Mouse (Mus musculus) urinary bladder, postnatal 10 days (tissue): Measurements from ENCODE around the gene Adgrg1.

Experiments
- DNase-seq: peaks from one replicate; pipeline ENCODE4 v3.0.0; 2022; ENCODE audit warnings: low spot score

Adgrg1 gene

DNA sequence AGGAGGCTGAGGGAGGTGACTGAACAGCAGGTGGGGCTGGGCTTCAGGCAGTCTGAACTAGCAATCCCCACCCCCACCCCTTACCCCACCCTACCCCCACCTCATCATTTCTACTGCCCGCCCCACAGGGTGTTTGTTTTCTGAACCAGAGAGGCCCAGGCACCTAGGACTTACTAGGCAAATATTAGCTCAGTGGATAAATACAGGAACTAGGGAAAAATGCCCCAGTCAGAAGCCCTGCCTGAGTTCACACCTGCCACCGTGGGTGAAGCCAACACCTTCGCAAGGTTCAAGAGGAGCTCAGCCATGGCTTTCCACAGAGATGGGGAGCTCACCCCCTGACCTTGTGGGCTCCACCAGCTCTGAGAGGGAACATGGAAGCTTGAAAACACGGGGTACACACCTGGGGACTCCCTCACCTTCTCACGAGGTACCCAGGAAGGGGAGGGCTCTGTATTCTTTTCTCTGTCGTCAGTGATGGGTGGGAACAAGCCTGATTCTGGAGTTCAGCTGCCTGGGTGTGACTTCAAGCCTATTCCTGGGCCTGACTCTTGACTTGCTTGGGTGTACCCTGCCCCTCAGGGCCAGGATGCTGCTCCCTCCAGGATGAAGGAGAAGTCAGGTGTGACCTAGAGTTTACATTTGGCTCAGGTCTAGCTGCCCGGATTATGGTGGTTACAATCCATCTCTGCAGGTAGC lies at the start of gene Adgrg1:
TSS of gene Adgrg1 (plus strand) at position 285 of the 699 bp plus-strand sequence.
- no peak for DNase-seq

DNA sequence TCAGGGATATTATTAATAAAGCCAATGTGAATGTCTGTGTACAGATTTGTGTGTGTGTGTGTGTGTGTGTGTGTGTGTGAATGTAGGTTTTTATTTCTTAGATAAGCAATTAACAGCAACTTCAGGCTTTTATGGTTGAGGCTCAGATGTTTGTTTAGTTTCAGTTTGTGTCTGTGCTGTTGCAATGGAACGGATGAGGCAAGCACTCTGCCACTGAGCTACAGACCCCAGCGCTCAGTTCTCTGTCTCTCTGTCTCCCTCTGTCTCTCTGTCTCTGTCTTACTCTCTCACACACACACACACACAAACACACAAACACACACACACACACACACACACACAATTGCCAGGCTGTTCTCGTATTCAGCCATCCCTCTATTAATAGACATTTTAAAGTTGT lies 46.3 kb upstream of the Adgrg1 start:
- no peak for DNase-seq

DNA sequence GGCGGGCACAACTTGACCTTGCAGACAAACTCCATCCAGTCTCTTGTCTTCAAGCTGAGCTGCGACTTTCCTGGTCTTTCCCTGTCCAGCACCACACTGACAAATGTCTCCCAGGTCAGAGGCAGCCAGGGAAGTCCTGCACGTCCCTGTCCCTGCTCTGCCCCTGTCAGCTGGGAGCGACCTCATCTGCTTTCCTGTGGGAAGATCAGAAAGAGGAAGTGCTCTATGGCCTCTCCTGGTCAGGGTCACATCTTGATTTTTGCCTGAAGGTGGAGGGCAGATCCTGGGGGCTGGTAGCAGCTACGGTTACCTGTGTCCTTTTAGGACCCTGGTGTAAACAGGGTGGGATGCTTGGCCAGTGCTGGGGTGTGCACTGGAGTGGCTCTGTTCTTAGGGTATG lies 40.6 kb upstream of the Adgrg1 start:
- DNase-seq = no peak

DNA sequence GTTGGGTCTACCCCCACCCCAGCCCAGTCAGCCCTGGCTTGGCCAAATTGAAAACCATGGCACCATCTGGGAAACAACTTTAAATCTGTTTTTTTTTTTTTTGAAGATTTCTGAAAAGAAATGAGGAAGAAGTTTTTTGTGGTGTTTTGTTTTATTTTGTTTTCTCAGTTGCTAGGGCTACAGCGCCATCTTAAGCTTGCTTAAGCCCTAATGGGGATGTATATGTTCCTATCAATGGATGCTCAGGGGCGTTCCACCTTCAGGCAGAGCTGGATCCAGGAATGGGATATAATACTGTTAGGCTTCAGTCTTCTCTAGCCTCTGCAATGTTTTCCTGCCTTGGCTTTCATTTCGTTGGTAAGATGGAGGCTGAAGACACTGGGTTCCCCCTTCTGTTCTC lies 39.4 kb upstream of the Adgrg1 start:
- no peak for DNase-seq

DNA sequence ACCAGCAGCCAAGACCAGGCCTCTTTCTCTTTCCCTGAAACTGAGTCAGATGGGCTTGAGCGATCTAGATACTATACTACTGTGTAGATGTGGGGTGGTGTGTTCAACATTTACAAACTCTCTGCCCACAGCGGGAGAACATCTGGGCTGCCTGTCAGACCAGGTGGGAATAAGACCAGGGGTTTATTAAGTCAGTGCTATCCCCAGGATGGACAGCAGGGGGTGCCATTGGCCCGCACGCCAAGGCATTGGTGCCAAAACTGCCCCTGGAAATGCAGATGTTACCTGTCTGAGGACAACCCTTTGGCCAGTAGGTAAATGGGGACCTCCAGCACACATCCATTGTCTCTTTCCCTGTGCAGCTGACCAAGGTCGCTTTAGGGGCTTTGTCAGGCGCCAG lies 32.0 kb upstream of the Adgrg1 start:
- no peak for DNase-seq

DNA sequence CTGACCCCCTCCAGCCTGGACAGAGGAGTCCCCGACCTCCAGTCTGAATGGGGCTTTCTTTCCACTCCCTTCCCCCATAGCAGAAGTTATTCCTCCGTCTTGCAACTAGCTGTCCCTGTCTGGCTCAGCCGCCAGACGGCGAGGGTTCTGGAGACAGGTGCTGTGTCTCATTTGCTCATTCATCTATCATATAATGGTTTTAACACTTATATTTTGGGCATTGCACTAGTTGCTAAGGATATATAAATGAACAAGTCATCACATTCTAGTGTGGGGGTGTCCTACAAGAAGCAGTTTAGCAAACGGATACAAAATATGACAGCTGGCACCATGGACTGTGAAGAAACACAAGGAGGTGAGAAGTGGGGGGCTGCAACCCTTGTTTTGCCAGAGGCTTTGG lies 29.4 kb upstream of the Adgrg1 start:
- no peak for DNase-seq

DNA sequence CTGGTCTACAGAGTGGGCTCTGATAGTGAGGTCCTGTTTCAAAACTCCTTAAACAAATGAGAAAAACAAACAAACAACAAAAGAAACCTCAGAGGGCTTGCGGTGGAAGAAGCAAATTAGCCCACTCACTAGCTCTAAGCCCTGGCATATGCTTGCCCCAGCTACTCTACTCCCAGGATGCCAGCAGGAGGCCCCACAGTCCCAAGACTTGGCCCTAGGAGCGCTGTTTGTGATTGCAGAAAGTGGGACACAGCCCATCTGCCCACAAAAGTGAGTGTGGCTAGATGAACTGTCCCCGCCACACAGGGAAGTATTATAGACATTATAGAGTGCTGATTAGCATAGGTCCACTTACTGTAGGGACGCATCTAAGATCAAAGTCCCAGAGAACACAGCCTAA lies 26.1 kb upstream of the Adgrg1 start:
- no peak for DNase-seq

DNA sequence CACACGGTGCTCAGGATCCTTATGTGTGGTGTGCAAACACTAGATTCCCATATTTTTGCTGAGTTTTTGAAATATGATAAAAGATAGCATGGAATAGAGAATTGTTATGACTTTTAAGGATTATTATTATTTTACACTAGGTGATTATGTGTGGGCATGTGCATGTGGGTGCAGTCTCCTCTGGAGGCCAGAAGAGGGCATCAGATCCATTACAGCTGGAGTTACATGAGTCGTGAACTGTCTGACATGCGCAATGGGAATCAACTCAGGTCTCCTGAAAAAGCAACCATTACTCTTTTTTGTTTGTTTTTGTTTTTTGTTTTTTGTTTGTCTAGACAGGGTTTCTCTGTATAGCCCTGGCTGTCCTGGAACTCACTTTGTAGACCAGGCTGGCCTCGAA lies 25.5 kb upstream of the Adgrg1 start:
- no peak for DNase-seq

DNA sequence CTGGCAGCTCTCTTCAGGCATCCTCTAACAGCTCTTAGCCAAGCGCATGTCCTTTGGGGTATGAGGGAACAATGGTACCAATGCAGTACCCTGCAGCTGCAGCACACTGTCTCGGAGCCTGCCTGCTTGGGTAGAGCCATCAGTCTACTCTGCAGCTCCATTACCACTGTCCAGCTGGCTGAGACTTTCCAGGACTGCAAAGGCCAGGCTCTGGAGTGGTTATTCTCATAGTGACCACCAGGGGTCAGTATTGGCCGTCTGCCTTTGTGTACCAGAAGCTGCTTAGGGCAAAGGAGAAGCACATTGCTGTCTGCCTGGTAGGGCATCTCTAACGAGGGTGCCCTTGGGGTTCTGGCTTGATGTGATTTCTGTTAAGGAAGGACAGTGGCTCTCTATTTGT lies 24.5 kb upstream of the Adgrg1 start:
- no peak for DNase-seq

DNA sequence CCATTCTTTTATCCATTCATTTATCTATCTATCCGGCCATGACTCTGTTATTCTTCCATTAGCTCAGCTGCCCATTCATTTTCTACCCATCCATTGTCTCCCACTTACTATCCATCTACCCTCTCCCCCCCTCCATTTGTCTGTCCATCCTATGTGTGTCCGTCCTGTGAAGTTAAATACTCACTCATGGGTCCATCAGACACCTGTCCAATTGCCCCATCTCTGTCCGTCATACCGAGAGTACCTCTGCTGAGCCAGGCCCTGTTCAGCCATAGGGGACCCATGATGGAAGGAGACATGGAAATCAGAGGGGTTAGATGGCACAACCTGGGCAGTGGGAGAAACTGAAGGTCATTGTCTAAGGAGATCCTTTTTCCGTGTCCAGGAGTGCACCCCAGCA lies 24.1 kb upstream of the Adgrg1 start:
- DNase-seq = no peak

DNA sequence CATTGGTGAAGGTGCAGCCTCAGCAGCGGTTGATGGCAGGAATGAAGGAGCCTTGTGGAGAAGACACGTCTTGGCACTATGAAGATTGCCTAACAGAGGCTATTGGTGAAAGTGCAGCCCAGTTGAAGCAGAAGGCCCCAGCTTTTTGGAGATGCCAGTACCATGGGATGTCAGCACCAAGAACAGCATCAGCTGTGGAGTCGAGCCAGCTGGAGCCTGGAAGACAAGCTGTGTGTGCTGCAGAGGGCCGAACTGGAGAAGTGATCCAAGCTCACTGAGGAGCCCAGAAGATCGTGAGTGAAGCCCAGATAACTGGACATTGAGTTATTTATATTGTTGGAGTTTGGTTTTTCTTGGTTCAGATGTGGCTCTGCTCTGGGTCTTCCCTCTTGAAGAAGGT lies 22.5 kb upstream of the Adgrg1 start:
- DNase-seq = no peak

DNA sequence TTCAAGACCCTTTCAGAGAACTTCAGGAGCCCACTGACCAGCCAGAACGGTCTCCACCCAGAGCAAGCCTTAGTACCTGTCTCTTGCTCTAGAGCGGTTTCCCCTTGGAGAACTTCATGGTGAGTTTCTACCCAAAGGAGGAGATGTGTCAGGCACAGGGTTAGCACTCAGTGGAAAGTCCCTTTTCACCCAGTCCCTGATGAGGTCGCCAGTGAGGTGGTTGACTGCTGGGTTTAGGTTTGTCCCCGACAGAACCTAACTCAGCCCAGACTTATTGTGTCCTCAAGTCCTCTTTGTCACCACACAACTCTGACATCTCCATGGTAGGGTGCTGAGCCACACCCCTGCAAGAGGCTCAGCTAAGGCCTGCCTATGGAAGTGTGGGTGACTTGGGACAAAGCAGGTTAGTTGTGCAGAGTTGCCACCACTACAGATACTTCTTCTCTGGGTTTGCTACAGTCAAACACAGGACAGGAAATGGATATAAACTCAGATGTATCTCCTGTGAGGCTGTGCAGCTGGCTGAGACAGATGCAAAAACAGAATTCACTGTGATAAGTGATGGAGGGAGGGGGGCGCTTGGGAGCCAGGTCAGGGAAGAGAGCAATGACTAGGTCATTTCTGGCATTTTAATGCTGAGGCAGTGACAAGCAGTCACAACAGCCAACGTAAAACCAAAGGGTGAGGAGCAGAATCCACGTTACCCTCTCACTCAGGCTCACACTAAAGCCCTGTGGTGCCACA lies 20.8 kb upstream of the Adgrg1 start:
- no peak for DNase-seq

DNA sequence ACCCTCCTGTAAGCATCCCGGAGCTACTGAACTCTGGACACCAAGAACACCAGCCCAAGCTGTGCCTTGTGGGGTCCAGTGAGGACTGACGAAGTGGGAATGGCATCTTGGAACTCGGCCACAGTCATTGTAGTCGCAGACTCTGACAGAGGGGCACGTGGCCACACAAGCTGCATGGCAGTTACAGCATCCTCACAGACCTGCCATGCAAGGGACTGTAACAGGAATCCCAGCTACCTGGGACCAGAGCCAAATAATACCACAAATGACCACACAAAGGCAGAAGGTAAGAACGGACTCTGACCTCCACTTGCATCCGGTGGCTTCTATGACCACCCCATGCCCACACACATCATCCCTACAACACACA lies 20.2 kb upstream of the Adgrg1 start:
- DNase-seq = no peak

DNA sequence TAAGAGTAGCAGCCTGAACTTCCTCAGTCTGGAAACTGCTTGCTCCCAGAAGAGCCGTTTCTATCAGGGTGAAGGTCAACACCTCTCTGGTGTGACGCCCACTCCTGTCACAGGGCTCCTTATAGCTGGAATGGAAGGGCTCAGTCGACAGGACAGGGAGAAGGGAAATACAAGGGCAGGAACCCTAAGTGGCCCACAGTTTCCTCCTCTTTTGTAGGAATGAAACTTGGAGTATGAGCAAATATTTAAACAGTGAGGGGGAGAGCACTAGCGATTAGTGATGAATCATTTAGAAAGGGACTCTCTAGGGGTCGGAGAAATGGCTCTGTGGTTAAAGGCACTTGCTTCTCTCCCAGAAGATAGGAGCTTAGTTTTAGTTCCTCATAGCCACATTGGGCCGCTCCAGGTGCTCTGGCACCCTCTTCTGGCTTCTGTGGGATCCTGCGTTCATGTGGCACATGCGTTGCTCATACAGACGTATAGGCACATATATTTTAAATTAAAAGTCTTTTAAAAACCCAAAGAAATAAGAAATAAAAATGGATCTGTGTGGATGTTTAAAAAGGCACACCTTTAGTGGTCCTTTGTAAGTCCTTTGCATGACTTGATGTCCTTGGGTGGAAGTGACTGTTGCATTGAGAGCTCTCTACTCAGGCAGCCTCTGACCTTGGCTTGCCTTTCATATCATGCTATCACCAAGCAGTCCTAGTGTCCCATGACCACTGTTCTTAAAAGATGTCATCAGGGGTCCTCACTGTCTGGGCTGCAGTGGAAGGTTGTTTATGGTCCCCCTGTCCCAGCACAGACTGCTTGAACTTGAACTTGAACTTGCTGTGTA lies 19.4 kb upstream of the Adgrg1 start:
- DNase-seq = no peak

DNA sequence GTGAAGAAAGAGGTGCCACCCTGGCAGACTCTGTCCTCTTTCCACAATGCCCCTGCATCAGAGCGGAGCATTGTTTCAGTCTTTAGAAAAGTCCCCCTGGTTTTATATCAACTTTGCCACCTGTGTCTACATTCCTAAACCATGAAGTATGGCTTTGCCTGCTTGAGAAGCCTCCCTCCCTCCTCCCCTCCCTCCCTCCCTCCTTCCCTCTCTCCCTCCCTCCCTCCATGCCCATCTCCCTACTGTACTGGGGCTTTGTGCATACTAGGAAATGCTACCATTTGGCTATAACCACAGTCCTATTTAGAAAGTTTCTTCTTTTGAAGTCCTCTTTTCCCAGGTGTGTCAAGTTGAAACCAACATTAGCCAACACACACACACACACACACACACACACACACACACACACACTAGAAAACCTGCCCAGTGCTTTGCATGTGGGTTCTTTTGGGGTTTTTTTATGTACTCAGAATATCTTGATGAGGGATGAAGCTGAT lies 18.4 kb upstream of the Adgrg1 start:
- no peak for DNase-seq

DNA sequence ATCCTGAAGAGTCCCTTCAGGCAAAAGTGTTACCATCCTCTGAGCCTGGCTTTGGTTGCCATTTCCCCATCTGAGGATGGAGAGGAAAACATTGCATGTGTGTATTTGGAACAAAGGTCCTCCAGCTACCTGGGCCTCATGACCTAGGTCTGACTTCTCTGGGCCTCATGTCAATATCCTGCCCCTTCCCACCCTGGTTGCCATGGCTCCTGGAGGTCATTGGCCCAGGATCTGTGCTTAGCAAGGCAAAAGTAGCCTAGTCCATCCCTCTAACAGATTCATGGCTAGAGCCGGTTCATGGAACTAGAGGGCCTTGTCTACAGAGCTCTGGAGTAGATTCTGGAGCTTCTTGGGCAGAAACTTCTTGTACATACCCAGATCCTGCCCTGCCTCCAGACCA lies 12.3 kb upstream of the Adgrg1 start:
- no peak for DNase-seq

DNA sequence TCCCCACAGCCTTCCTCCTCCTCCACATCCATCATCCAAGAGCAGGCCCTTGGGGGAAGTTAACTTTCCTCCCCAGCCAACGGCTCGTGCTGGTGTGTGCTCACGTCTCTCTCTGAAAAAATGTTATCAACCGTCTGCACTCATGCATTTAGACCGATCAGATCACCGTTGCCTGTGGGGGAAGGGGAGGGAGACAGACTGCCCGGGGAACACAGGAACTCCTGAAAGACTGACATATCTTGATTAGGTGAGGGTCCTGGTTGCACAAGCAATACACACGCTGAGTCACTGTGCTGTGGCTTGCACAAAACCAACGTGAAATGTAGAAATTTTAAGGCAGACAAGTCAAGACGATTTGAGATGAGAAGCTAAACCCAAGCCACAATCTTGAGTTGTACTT lies 9.7 kb upstream of the Adgrg1 start:
- DNase-seq = no peak

DNA sequence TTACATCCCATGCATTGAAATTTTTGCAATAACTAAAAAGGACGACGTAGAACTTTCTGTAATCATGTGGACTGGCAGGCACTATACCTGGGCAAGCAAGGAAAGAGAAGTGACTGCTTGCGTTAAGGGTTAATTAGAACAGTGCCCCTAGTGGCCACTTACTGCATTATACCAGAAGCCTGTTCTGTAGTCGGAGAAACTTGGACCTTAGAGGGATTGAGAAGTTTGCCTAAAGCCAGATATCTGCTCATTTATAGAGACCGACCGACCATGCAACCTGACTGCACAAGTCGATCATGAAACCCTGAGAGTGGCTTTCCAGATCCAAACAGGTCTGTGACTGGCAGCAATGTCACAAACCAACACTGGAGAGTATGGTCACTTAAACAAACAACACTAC lies 8.0 kb upstream of the Adgrg1 start:
- DNase-seq = no peak

DNA sequence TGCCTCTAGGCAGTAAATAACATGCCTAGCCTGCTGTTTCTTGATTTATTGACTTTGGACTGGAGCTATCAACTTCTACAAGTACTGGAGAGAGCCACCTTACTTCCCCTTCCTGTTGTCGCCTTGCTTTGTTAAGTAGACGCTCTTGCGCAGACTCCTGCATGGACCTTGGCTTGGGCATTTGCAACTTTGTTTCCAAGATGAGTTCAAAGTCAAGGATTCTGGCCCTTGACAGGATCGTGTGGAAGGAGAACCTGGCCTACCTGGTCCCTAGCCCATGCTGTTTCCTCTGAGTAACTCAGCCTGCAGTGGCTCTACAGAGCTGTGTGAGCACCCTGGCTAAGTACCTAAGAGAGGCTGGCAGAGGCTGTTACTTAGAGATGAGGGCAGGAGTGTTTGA lies 7.5 kb upstream of the Adgrg1 start:
- DNase-seq = no peak

DNA sequence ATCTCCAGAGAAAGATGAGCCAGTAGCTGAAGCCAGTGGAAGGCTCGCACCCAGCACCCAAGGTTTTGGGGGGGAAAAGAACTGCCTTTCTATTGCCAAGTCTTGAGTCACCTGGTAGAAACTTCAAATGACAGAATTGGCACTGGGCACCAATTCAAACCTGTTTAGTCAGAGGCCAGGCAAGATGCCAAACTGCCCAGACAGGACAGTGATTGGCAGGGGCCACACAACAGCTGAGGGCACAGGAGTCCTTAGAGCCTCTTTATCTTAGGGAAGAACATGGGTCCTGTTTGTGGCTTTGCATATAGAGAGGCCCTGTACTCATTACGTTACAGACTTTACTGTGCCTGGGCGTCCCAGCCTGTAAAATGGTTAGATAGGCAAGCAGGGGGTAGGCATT lies 7.0 kb upstream of the Adgrg1 start:
- no peak for DNase-seq

DNA sequence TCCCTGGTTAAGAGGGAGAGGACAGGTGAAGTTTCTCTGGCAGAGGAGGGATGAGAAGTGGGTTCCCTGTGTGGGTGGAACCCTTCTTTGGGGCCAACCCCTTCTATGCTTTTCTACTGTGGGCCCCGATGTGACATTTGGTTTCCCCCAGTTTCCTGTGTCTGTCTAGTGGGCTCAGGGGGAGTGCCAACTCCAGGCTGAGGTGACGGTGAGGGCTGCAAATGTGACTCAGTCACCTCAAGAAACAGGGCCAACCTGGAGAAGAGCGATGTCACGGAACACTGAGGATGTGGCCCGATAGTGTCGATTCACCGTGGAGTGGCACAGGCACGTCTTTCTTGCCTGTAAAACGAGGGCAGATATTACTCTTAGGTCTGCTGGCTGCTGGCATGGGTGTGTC lies 1.3 kb upstream of the Adgrg1 start:
- DNase-seq = no peak

DNA sequence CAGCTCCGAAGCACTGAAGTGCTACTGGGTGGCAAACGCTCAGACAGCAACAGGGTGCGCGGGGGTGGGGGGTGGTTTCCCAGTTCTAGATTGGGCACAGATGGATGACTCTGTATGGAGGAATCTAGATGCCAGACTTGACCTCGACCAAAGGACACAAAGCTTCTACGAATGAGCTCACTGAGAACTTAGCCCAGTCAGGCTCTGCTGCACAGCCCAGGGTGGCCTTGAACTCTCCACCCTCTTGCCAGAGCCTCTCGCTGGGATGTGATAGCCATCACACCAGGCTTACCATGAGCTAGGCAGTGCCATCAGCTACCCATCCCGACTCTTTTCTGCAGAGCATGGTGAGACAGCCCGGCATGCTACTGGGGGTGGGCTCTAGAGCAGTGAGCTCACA lies 765 bp upstream of the Adgrg1 start:
- DNase-seq = no peak
